Mouse (Mus musculus) forebrain, embryonic 16.5 days (tissue): ENCODE measurements at regions not wholly inside any gene's neighbourhood (a gene's known extent, or its start where the extent isn't known, plus 50 kb on each side); places are given as distances from the start of the nearest gene placed in this dataset.

ENCODE experiments used
- ATAC-seq: fragments of 200-750 bp; cut with Nextera tagmentation; 2 replicates; pipeline ENCODE4 v1.8.0; 2017; ENCODE audit warnings: mild to moderate bottlenecking, moderate library complexity
- H3K27ac ChIP-seq: fragments of 300-500 bp; sonication (generic); 2 replicates; pipeline ENCODE4 v1.5.1; 2014; ENCODE audit warnings: low read length, control low read depth
- H3K27me3 ChIP-seq: fragments of 300-500 bp; sonication (generic); replicated peaks from 2 replicates; pipeline ENCODE4 v1.6.1; 2014; ENCODE audit warnings: low read length; ENCODE audit not compliant: control insufficient read depth, insufficient read depth
- H3K36me3 ChIP-seq: fragments of 300-500 bp; sonication (generic); 2 replicates; pipeline ENCODE4 v1.6.1; 2014; ENCODE audit not compliant: control insufficient read depth, insufficient read depth
- H3K4me1 ChIP-seq: fragments of 300-500 bp; sonication (generic); replicated peaks from 2 replicates; pipeline ENCODE4 v1.6.1; 2014; ENCODE audit warnings: low read length; ENCODE audit not compliant: control insufficient read depth, insufficient read depth
- H3K4me2 ChIP-seq: fragments of 300-500 bp; sonication (generic); 2 replicates; pipeline ENCODE4 v1.6.1; 2014; ENCODE audit warnings: mild to moderate bottlenecking, low read length, control low read depth
- H3K4me3 ChIP-seq: fragments of 300-500 bp; sonication (generic); replicated peaks from 2 replicates; pipeline ENCODE4 v1.5.1; 2014; ENCODE audit warnings: mild to moderate bottlenecking, low read length, control low read depth
- H3K9ac ChIP-seq: fragments of 300-500 bp; sonication (generic); replicated peaks from 2 replicates; pipeline ENCODE4 v1.6.1; 2014; ENCODE audit warnings: low read depth, low read length, control low read depth
- H3K9me3 ChIP-seq: fragments of 300-500 bp; sonication (generic); 2 replicates; pipeline ENCODE4 v1.6.1; 2016; ENCODE audit warnings: low read length; ENCODE audit not compliant: control insufficient read depth
- WGBS: fragments of 180-500 bp; shearing (Covaris S2); extraction: QIAGEN DNeasy Blood & Tissue Kit; methylation state at CpG from one replicate; pipeline ENCODE4 v1.1.7; 2014; 5-methylcytosine and 5-hydroxymethylcytosine counted together

- 85% methylated on average over 10 of the region's 10 CpGs for WGBS
- ATAC-seq = no peak
- Histone ChIP-seq H3K4me1 (no peaks in the 10 kb centered on the region), H3K36me3 (no peaks in the 10 kb centered on the region), H3K4me3 (no peak overlapping the region), H3K27ac (no peak overlapping the region), H3K9ac (no peak overlapping the region), H3K4me2 (no peak overlapping the region), H3K27me3 (no peaks in the 10 kb centered on the region), H3K9me3 (no peaks in the 10 kb centered on the region)
These were observed 408.9 kb downstream of the Ttll7 start for GRCm38 (mm10) chr3:147260958-147261595.

GRCm38 (mm10) chr3:147266556-147266955 is 414.4 kb downstream of the Ttll7 start:
- Histone ChIP-seq H3K36me3 (no peaks in the 10 kb centered on the region), H3K4me1 (no peaks in the 10 kb centered on the region), H3K9ac (no peak overlapping the region), H3K4me3 (no peak overlapping the region), H3K27ac (no peak overlapping the region), H3K4me2 (no peak overlapping the region), H3K9me3 (no peaks in the 10 kb centered on the region), H3K27me3 (no peaks in the 10 kb centered on the region)
- WGBS = 73% methylated on average over 5 of the region's 5 CpGs
- no peak for ATAC-seq

GRCm38 (mm10) chr3:147273446-147273845 is 421.3 kb downstream of the Ttll7 start:
- Histone ChIP-seq H3K9ac (no peak overlapping the region), H3K27ac (no peak overlapping the region), H3K36me3 (no peaks in the 10 kb centered on the region), H3K27me3 (no peaks in the 10 kb centered on the region), H3K4me1 (no peaks in the 10 kb centered on the region), H3K4me3 (no peak overlapping the region), H3K9me3 (no peaks in the 10 kb centered on the region), H3K4me2 (no peak overlapping the region)
- 70% methylated on average over 3 of the region's 3 CpGs for WGBS
- no peak for ATAC-seq

DNA sequence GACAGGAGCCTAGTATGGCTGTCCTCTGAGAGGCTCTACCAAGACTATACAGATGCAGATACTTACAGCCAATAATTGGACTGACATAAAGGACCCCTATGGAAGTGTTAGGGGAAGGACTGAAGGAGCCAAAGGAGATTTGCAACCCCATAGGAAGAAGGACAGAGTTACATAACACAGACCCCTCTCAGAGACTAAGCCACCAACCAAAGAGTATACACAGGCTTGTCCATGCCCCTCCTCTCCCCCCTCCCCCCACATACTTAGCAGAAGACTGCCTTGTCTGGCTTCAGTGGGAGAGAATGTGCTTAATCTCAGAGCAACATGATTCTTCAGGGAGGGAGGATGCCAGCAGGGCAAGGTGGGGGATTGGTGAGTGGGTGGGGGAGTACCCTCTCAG is 426.4 kb downstream of the Ttll7 start:
- H3K4me3 ChIP-seq = no peak overlapping the region
- no peaks in the 10 kb centered on the region for H3K36me3 ChIP-seq
- no peak overlapping the region for H3K9ac ChIP-seq
- H3K27ac ChIP-seq = no peak overlapping the region
- ATAC-seq = no peak
- H3K4me2 ChIP-seq = no peak overlapping the region
- no peaks in the 10 kb centered on the region for H3K27me3 ChIP-seq
- no peaks in the 10 kb centered on the region for H3K9me3 ChIP-seq
- H3K4me1 ChIP-seq = no peaks in the 10 kb centered on the region

- H3K27ac ChIP-seq = no peak overlapping the region
These were observed 431.6 kb downstream of the Ttll7 start for GRCm38 (mm10) chr3:147283724-147284123.

GRCm38 (mm10) chr3:147284357-147284756 is 432.2 kb downstream of the Ttll7 start:
- 81% methylated on average over 4 of the region's 4 CpGs for WGBS

More at GRCm38 (mm10) chr3:147283724-147284123, 431.6 kb downstream of the Ttll7 start:
- Histone ChIP-seq H3K9ac (no peak overlapping the region), H3K9me3 (no peaks in the 10 kb centered on the region), H3K4me2 (no peak overlapping the region), H3K4me1 (no peaks in the 10 kb centered on the region), H3K27me3 (no peaks in the 10 kb centered on the region), H3K36me3 (no peaks in the 10 kb centered on the region), H3K4me3 (no peak overlapping the region)
- ATAC-seq = no peak
- 92% methylated on average over 9 of the region's 9 CpGs for WGBS

DNA sequence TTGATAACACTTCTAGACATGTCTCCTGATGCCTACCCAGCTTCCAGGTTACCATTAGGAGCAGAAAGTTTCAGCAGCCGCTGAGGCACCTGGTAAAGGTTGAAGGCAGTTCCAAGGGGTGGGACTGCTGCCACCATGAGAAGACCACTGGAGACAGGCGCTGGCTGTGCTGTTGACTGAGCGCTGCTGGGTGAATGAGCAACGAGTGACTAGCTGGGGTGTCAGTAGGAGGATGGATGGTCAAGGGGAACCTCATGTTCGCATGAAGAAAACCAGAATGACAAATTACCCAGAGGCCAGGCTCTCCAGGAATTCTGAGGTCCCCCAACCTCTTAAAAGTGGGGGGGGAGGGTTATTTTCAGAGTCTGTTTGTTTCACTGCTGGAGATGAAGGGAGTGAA is 433.3 kb downstream of the Ttll7 start:
- ATAC-seq = no peak
- H3K4me1 ChIP-seq = no peaks in the 10 kb centered on the region
- no peaks in the 10 kb centered on the region for H3K36me3 ChIP-seq
- no peak overlapping the region for H3K4me2 ChIP-seq
- H3K9ac ChIP-seq = no peak overlapping the region
- no peaks in the 10 kb centered on the region for H3K9me3 ChIP-seq
- 86% methylated on average over 5 of the region's 5 CpGs for WGBS
- no peaks in the 10 kb centered on the region for H3K27me3 ChIP-seq
- H3K27ac ChIP-seq = no peak overlapping the region
- H3K4me3 ChIP-seq = no peak overlapping the region

More at GRCm38 (mm10) chr3:147284357-147284756, 432.2 kb downstream of the Ttll7 start:
- no peak overlapping the region for H3K4me2 ChIP-seq
- H3K36me3 ChIP-seq = no peaks in the 10 kb centered on the region
- H3K4me3 ChIP-seq = no peak overlapping the region
- H3K4me1 ChIP-seq = no peaks in the 10 kb centered on the region
- H3K27ac ChIP-seq = no peak overlapping the region
- no peak for ATAC-seq
- no peak overlapping the region for H3K9ac ChIP-seq
- no peaks in the 10 kb centered on the region for H3K9me3 ChIP-seq
- H3K27me3 ChIP-seq = no peaks in the 10 kb centered on the region

DNA sequence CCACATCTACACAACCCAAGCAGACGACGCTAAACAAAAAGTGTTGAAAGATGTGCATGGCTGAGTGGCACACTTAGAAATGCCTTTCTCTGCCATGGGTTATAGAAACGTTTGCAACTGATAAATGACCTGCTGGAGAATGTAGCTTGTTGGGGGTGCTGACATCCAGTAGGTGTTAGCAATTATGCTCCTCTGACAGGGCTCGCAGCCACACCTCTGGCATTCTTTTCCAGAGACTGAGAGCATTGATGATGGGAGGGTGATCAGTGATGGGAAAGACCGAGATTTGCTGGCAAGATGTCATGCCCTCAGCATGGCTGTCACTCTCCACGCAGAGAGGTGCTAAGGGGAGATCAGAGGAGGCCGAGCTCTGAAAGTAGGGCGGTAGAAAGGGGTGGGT is 435.3 kb downstream of the Ttll7 start:
- no peaks in the 10 kb centered on the region for H3K9me3 ChIP-seq
- no peaks in the 10 kb centered on the region for H3K4me1 ChIP-seq
- H3K9ac ChIP-seq = no peak overlapping the region
- no peak for ATAC-seq
- WGBS = 74% methylated on average over 8 of the region's 8 CpGs
- no peaks in the 10 kb centered on the region for H3K36me3 ChIP-seq
- H3K27ac ChIP-seq = no peak overlapping the region
- no peaks in the 10 kb centered on the region for H3K27me3 ChIP-seq
- no peak overlapping the region for H3K4me3 ChIP-seq
- H3K4me2 ChIP-seq = no peak overlapping the region

DNA sequence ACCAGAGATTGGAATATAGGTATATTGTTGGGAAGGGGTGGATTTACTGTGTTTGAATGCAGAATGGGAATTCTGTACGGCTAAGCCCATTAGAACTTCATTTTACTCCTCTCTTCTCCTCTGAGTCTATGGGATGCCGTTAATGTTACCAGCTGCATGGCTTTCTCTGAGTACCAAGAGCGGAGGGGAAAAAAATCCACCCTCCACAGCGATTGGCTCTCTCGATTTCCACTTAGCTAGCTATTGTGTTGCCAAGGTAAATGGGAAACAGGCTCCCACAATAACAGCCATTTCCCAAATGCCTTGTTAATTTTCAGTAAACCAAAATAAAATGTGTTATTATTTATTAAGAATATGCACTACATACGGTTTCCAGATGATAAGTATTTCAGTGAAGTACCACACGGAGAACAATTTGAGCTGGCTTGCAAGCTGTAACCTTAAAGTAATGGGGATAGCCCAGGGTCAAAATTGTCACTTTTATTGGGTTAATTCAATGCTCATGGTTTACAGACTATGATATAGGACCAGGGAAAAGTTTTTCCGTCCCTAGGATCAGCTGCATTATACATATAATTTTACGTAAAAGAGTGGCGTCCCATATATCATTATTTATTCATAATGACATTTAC is 439.6 kb downstream of the Ttll7 start:
- Histone ChIP-seq H3K9me3 (no peaks in the 10 kb centered on the region), H3K36me3 (no peaks in the 10 kb centered on the region), H3K9ac (no peak overlapping the region), H3K4me3 (no peak overlapping the region), H3K27ac (no peak overlapping the region), H3K4me1 (no peaks in the 10 kb centered on the region), H3K27me3 (no peaks in the 10 kb centered on the region), H3K4me2 (no peak overlapping the region)
- WGBS = 84% methylated on average over 10 of the region's 10 CpGs
- no peak for ATAC-seq
